Mouse (Mus musculus): Measurements from ENCODE around the gene Slc38a4.

DNA sequence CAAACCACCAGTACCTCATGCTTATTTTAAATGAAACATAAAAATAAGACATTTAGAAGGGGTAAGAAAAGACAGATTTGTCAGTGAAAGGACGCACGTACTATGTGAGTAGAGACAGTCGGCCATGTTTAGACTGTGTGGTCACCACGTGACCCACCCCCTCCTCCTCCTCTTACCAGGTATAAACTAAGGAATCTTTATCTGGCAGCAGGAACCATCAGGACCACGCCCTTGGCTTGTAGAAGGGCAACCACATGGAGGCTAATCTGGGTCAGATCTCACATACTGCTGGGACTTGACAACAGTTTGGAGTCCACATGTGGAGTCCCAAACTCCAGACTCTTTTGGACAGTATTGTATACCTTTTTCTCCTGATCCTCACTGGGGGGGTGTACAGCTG lies 7.5 kb downstream of the Slc38a4 start:
- TF ChIP-seq POLR2A (IDR thresholded peaks at IDR 0.05; ENCODE audit: extremely low read depth, insufficient read depth, low read length), result no peak
- no peak for TF ChIP-seq CTCF (IDR thresholded peaks at IDR 0.05; ENCODE audit: low read depth, low read length)
